Mouse (Mus musculus) liver, postnatal 0 days (tissue): ENCODE results near the gene Ddx54. TPM values are rescaled to one million over a fixed set of nuclear protein-coding genes. Genes with fewer than 3 reads are reported as not detected.
A peak's percentile ranks its signal among the peaks of the same experiment; 100 is the strongest.

Experiments
- ATAC-seq: fragments of 200-750 bp; cut with Nextera tagmentation; 2 replicates; pipeline ENCODE4 v1.8.0; 2017; ENCODE audit warnings: mild to moderate bottlenecking, moderate library complexity
- DNase-seq: peaks from one replicate; pipeline ENCODE4 v3.0.0-alpha.2; 2016
- H3K27ac ChIP-seq: fragments of 300-500 bp; sonication (generic); 2 replicates; pipeline ENCODE4 v1.5.1; 2014; ENCODE audit warnings: antibody characterized with exemption, moderate library complexity, mild to moderate bottlenecking, low read depth
- H3K27me3 ChIP-seq: fragments of 300-500 bp; sonication (generic); 2 replicates; pipeline ENCODE4 v1.6.1; 2014; ENCODE audit warnings: low read length, control low read depth, mixed read lengths; ENCODE audit not compliant: insufficient read depth
- H3K36me3 ChIP-seq: fragments of 300-500 bp; sonication (generic); replicated peaks from 2 replicates; pipeline ENCODE4 v1.6.1; 2014; ENCODE audit warnings: mild to moderate bottlenecking, control low read depth, low read length, moderate library complexity, mixed read lengths; ENCODE audit not compliant: insufficient read depth
- H3K4me1 ChIP-seq: fragments of 300-500 bp; sonication (generic); 2 replicates; pipeline ENCODE4 v1.6.1; 2014; ENCODE audit warnings: antibody characterized with exemption, mild to moderate bottlenecking, control low read depth; ENCODE audit not compliant: insufficient read depth
- H3K4me2 ChIP-seq: fragments of 300-500 bp; sonication (generic); 2 replicates; pipeline ENCODE4 v1.6.1; 2014; ENCODE audit warnings: low read depth, mild to moderate bottlenecking, low read length, moderate library complexity, mixed read lengths
- H3K4me3 ChIP-seq: fragments of 300-500 bp; sonication (generic); 2 replicates; pipeline ENCODE4 v1.5.1; 2014; ENCODE audit warnings: low read depth, low read length
- H3K9ac ChIP-seq: fragments of 300-500 bp; sonication (generic); replicated peaks from 2 replicates; pipeline ENCODE4 v1.6.1; 2014; ENCODE audit warnings: mild to moderate bottlenecking, moderate library complexity
- H3K9me3 ChIP-seq: fragments of 300-500 bp; sonication (generic); 2 replicates; pipeline ENCODE4 v1.6.1; 2016; ENCODE audit warnings: mild to moderate bottlenecking, control low read depth, low read length, mixed read lengths
- CTCF ChIP-seq: sonication (generic); IDR thresholded peaks from 2 replicates; pipeline ENCODE4 v1.5.1; 2016; ENCODE audit warnings: antibody characterized with exemption, low read depth
- EP300 ChIP-seq: IDR thresholded peaks from 2 replicates; pipeline ENCODE4 v1.6.1; 2016; ENCODE audit warnings: antibody characterized with exemption, low read depth, mild to moderate bottlenecking
- WGBS: fragments of 180-500 bp; shearing (Covaris S2); extraction: QIAGEN DNeasy Blood & Tissue Kit; methylation state at CpG from one replicate; pipeline ENCODE4 v1.1.7; 2014; ENCODE audit not compliant: insufficient replicate concordance; 5-methylcytosine and 5-hydroxymethylcytosine counted together
- polyA plus RNA-seq: library from polyadenylated mRNA; unstranded; fragments of >200 nt; fragmentation: Nextera tagmentation; extraction: Ambion mirVana; gene quantifications from 2 replicates; pipeline ENCODE4 v1.2.1, GENCODE M21; 2015

The Ddx54 gene
- polyA plus RNA-seq, 1 experiment from 2014 or later: 15.1 TPM

GRCm38 (mm10) chr5:120610906-120611305, 1.6 kb upstream of the Ddx54 start:
- TF ChIP-seq CTCF (no peak), EP300 (no peak)
- Histone ChIP-seq H3K9ac (no peak overlapping the region), H3K4me1 (peaks cover 19% of the 10 kb centered on the region), H3K9me3 (no peaks in the 10 kb centered on the region), H3K27me3 (no peaks in the 10 kb centered on the region), H3K4me3 (no peak overlapping the region), H3K27ac (no peak overlapping the region), H3K4me2 (peak overlapping the region; percentile 94; the same call in 1 of the 2 replicates), H3K36me3 (0 out of 2 replicates have a peak, but pooled peaks cover 3% of the 10 kb centered on the region)
- no peak for DNase-seq
- 82% methylated on average over 5 of the region's 5 CpGs for WGBS
- no peak for ATAC-seq

- Histone ChIP-seq H3K4me2 (peak overlapping the region; percentile 94), H3K4me3 (peak overlapping the region; percentile 73), H3K4me1 (peaks cover 19% of the 10 kb centered on the region), H3K9me3 (no peaks in the 10 kb centered on the region), H3K36me3 (peaks cover 7% of the 10 kb centered on the region; the same call in 1 of the 2 replicates), H3K27ac (peak overlapping the region; percentile 77; the same call in 1 of the 2 replicates), H3K27me3 (no peaks in the 10 kb centered on the region), H3K9ac (peak overlapping the region; percentile 67)
- TF ChIP-seq CTCF (no peak), EP300 (no peak)
- WGBS: 46% methylated on average over 8 of the region's 8 CpGs
- DNase-seq: no peak
- ATAC-seq: no peak
Measured at GRCm38 (mm10) chr5:120611416-120611815, 1.1 kb upstream of the Ddx54 start.

- Histone ChIP-seq H3K9ac (peak overlapping the region; percentile 71), H3K36me3 (peaks cover 15% of the 10 kb centered on the region), H3K27ac (peak overlapping the region; percentile 82), H3K4me1 (peaks cover 19% of the 10 kb centered on the region), H3K4me2 (peak overlapping the region; percentile 94), H3K9me3 (no peaks in the 10 kb centered on the region), H3K27me3 (no peaks in the 10 kb centered on the region), H3K4me3 (peak overlapping the region; percentile 73)
- TF ChIP-seq EP300: no peak
- peak; percentile 100 for DNase-seq
- under 1% methylated on average over 69 of the region's 69 CpGs for WGBS
- ATAC-seq: peak; percentile 90
Measured at GRCm38 (mm10) chr5:120612822-120613604, 474 bp downstream of the Ddx54 start.

GRCm38 (mm10) chr5:120615903-120616302, 3.4 kb downstream of the Ddx54 start:
- no peaks in the 10 kb centered on the region for H3K27me3 ChIP-seq
- no peak overlapping the region for H3K4me3 ChIP-seq
- H3K36me3 ChIP-seq: peaks cover 44% of the 10 kb centered on the region
- ATAC-seq (no peak), DNase-seq (peak; percentile 62)
- no peak overlapping the region for H3K27ac ChIP-seq
- TF ChIP-seq CTCF (peak; percentile 77), EP300 (no peak)
- WGBS: 95% methylated on average over 4 of the region's 4 CpGs
- no peak overlapping the region for H3K9ac ChIP-seq
- H3K4me2 ChIP-seq: no peak overlapping the region
- peaks cover 18% of the 10 kb centered on the region for H3K4me1 ChIP-seq
- no peaks in the 10 kb centered on the region for H3K9me3 ChIP-seq

- no peak overlapping the region for H3K4me2 ChIP-seq
- no peak for DNase-seq
- H3K4me1 ChIP-seq: peaks cover 8% of the 10 kb centered on the region
- no peak overlapping the region for H3K27ac ChIP-seq
- no peak for ATAC-seq
- no peak for TF ChIP-seq CTCF
- TF ChIP-seq EP300: no peak
- H3K9ac ChIP-seq: no peak overlapping the region
- 85% methylated on average over 12 of the region's 12 CpGs for WGBS
- no peaks in the 10 kb centered on the region for H3K27me3 ChIP-seq
- H3K9me3 ChIP-seq: no peaks in the 10 kb centered on the region
- no peak overlapping the region for H3K4me3 ChIP-seq
- H3K36me3 ChIP-seq: peaks cover 69% of the 10 kb centered on the region
Measured at GRCm38 (mm10) chr5:120618778-120619177, 6.2 kb downstream of the Ddx54 start.

- TF ChIP-seq EP300: no peak
- peak; percentile 93 for TF ChIP-seq CTCF
- ATAC-seq: no peak
- 19% methylated on average over 5 of the region's 5 CpGs for WGBS
- Histone ChIP-seq H3K4me1 (peaks cover 3% of the 10 kb centered on the region), H3K4me3 (no peak overlapping the region), H3K27me3 (no peaks in the 10 kb centered on the region), H3K36me3 (peaks cover 74% of the 10 kb centered on the region), H3K9me3 (no peaks in the 10 kb centered on the region), H3K9ac (no peak overlapping the region), H3K4me2 (no peak overlapping the region), H3K27ac (no peak overlapping the region)
- DNase-seq: peak; percentile 81
Measured at GRCm38 (mm10) chr5:120619201-120619600, 6.7 kb downstream of the Ddx54 start.
